Mouse (Mus musculus) lung, postnatal 4 days (tissue): ENCODE data around the gene Tmem119.
A peak's percentile ranks its signal among the peaks of the same experiment; 100 is the strongest.

Experiments used
- DNase-seq, 2 experiments: peaks; one replicate each; pipeline ENCODE4 v3.0.0; 2021

The Tmem119 gene

GRCm38 (mm10) chr5:113800280-113800679, at the start of gene Tmem119:
TSS of gene Tmem119 (minus strand) at chr5:113800516.
- DNase-seq = peak; percentile 63 to 89

GRCm38 (mm10) chr5:113847636-113848035, 47.3 kb upstream of the Tmem119 start:
- DNase-seq = no peak

- DNase-seq = no peak
Observed at GRCm38 (mm10) chr5:113846656-113847055, 46.3 kb upstream of the Tmem119 start.

GRCm38 (mm10) chr5:113845627-113846026, 45.3 kb upstream of the Tmem119 start:
- DNase-seq = no peak

GRCm38 (mm10) chr5:113844721-113845120, 44.4 kb upstream of the Tmem119 start:
- DNase-seq = peak; percentile 77 to 87

GRCm38 (mm10) chr5:113844106-113844505, 43.8 kb upstream of the Tmem119 start:
- DNase-seq = peak; percentile 44 to 75

GRCm38 (mm10) chr5:113842906-113843305, 42.6 kb upstream of the Tmem119 start:
- DNase-seq = no peak

GRCm38 (mm10) chr5:113842244-113842643, 41.9 kb upstream of the Tmem119 start:
- no peak for DNase-seq

- DNase-seq = no peak
Observed at GRCm38 (mm10) chr5:113841243-113842225, 41.2 kb upstream of the Tmem119 start.

- no peak for DNase-seq
Observed at GRCm38 (mm10) chr5:113840443-113840842, 40.1 kb upstream of the Tmem119 start.

GRCm38 (mm10) chr5:113836961-113837360, 36.6 kb upstream of the Tmem119 start:
- DNase-seq = no peak

GRCm38 (mm10) chr5:113833316-113833947, 33.1 kb upstream of the Tmem119 start:
- DNase-seq = no peak

GRCm38 (mm10) chr5:113832490-113832901, 32.2 kb upstream of the Tmem119 start, which contains the start of gene Selplg:
TSS of gene Selplg (minus strand) at chr5:113832644.
- no peak for DNase-seq

- no peak for DNase-seq
Observed at GRCm38 (mm10) chr5:113831741-113832140, 31.4 kb upstream of the Tmem119 start.

- DNase-seq = no peak
Observed at GRCm38 (mm10) chr5:113830796-113831195, 30.5 kb upstream of the Tmem119 start.

- peak; percentile 80 to 82 for DNase-seq
Observed at GRCm38 (mm10) chr5:113830292-113830643, 30.0 kb upstream of the Tmem119 start.

- DNase-seq = no peak
Observed at GRCm38 (mm10) chr5:113829566-113830291, 29.4 kb upstream of the Tmem119 start.

- no peak for DNase-seq
Observed at GRCm38 (mm10) chr5:113828481-113828880, 28.2 kb upstream of the Tmem119 start.

GRCm38 (mm10) chr5:113827991-113828411, 27.7 kb upstream of the Tmem119 start:
- no peak for DNase-seq

GRCm38 (mm10) chr5:113826619-113827018, 26.3 kb upstream of the Tmem119 start:
- DNase-seq = no peak

- no peak for DNase-seq
Observed at GRCm38 (mm10) chr5:113825558-113825957, 25.2 kb upstream of the Tmem119 start.

- no peak for DNase-seq
Observed at GRCm38 (mm10) chr5:113824228-113824627, 23.9 kb upstream of the Tmem119 start.

- no peak for DNase-seq
Observed at GRCm38 (mm10) chr5:113818572-113818971, 18.3 kb upstream of the Tmem119 start.
